In the genomic region with DNA sequence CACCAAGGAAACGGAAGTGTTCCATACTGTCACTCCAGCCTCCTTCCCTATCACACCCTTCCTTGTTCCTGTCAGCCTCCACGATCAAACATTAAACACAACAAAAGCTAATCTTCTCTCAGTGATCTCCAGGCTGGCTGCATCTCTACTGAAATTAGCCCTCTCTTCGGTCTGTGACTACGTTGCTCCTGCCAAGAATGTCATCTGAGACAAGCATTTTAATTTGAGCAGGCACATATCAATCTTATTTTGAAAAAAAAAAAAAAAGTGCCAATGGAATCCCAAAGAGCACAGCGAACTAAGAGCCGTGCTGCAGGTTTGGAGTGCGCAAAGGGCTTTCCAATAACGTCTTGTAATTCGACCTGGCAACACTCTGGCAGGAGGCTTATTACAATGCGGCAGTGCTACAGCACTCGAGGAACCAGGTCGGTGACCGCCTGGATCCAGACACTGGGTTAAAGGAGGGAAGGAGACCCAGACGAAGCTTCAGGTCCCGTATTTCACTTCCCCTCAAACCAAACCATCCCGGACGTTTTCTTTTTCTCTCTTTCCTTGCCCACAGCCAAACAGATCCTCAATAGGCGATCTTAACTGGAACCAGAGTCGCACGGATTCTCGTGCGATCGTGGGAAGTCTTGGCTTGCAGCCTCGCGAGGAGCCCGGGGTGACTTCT, we compare ENCODE assay signal across 8 mouse cellular contexts. TPM values are rescaled to one million over a fixed set of nuclear protein-coding genes. Genes with fewer than 3 reads are reported as not detected.
DNase-seq lines count a peak whose midpoint lies in the region; ATAC-seq and TF ChIP-seq lines count a peak whose summit lies in the region.

No protein-coding gene starts in this region.

- dilution Hi-C loops in CH12.LX (cut with MboI; ENCODE audit: extremely low pct_ligation_motif_present, extremely low pct_unique_long_range_greater_than_20kb, low sequenced_read_pairs): no loop called here

- no peak for TF ChIP-seq EP300 in CH12.LX (IDR thresholded peaks at IDR 0.05; ENCODE audit: low read length)
- TF ChIP-seq EP300 in lung, postnatal 0 days (IDR thresholded peaks at IDR 0.05): 0 out of 2 replicates have a peak, but pooled peaks have one; percentile 22
- TF ChIP-seq EP300 in stomach, postnatal 0 days (optimal IDR thresholded peaks at IDR 0.05): no peak

- TF ChIP-seq POLR2A in CH12.LX (IDR thresholded peaks at IDR 0.05; ENCODE audit: low read depth, low read length): no peak

- no peak for TF ChIP-seq RAD21 in CH12.LX (IDR thresholded peaks at IDR 0.05; ENCODE audit: low read depth, low read length)

- H3K36me3 ChIP-seq in CH12.LX (replicated peaks in 1 of 2; ENCODE audit: control insufficient read depth in 1 of 2, insufficient read depth in 1 of 2, low read length in 1 of 2): peaks cover 0 to 20% of the 10 kb centered on the region in 2 experiments
- peaks cover 27% of the 10 kb centered on the region for H3K36me3 ChIP-seq in forebrain, embryonic 10.5 days (replicated peaks)
- H3K36me3 ChIP-seq in lung, postnatal 0 days (ENCODE audit: insufficient read depth, low read length): no peaks in the 10 kb centered on the region
- H3K36me3 ChIP-seq in stomach, postnatal 0 days (ENCODE audit: control insufficient read depth, insufficient read depth, low read length): no peaks in the 10 kb centered on the region

- H3K9me3 ChIP-seq in CH12.LX (replicated peaks; ENCODE audit: low read length): peaks cover 19% of the 10 kb centered on the region
- peaks cover 26% of the 10 kb centered on the region for H3K9me3 ChIP-seq in forebrain, embryonic 10.5 days
- H3K9me3 ChIP-seq in lung, postnatal 0 days (ENCODE audit: low read length): no peaks in the 10 kb centered on the region; the same call in 1 of the 2 replicates
- no peaks in the 10 kb centered on the region for H3K9me3 ChIP-seq in stomach, postnatal 0 days (ENCODE audit: control insufficient read depth, low read length)

- peak overlapping the region; percentile 79 for H3K4me2 ChIP-seq in CH12.LX (ENCODE audit: insufficient read depth, low read depth, poor library complexity, severe bottlenecking)
- peak overlapping the region; percentile 91 for H3K4me2 ChIP-seq in lung, postnatal 0 days (replicated peaks; ENCODE audit: low read depth, low read length)
- peak overlapping the region; percentile 84 for H3K4me2 ChIP-seq in stomach, postnatal 0 days (replicated peaks; ENCODE audit: low read depth)

- in situ Hi-C loops in CH12.LX (cut with MboI; ENCODE audit: low pct_ligation_motif_present, low pct_unique_long_range_greater_than_20kb, low sequenced_read_pairs): no loop called here

- ATAC-seq in lung, postnatal 0 days: no peak
- ATAC-seq in stomach, postnatal 0 days (ENCODE audit: low FRiP score, low TSS enrichment): no peak

- H3K27me3 ChIP-seq in CH12.LX (replicated peaks): peaks cover 2% of the 10 kb centered on the region
- H3K27me3 ChIP-seq in forebrain, embryonic 10.5 days (ENCODE audit: poor library complexity, severe bottlenecking): 0 out of 2 replicates have a peak, but pooled peaks cover 5% of the 10 kb centered on the region
- no peaks in the 10 kb centered on the region for H3K27me3 ChIP-seq in lung, postnatal 0 days (replicated peaks; ENCODE audit: insufficient read depth, low read length)
- H3K27me3 ChIP-seq in stomach, postnatal 0 days (ENCODE audit: control insufficient read depth, insufficient read depth, low read length): no peaks in the 10 kb centered on the region

- H3K4me1 ChIP-seq in CH12.LX (ENCODE audit: control insufficient read depth in 1 of 2, insufficient read depth in 2 of 2): peaks cover 0 to 36% of the 10 kb centered on the region in 2 experiments; a peak in 2 of 4 replicates
- H3K4me1 ChIP-seq in forebrain, embryonic 10.5 days: peaks cover 20% of the 10 kb centered on the region
- H3K4me1 ChIP-seq in lung, postnatal 0 days (ENCODE audit: insufficient read depth, low read depth, low read length): peaks cover 9% of the 10 kb centered on the region; the same call in 1 of the 2 replicates
- no peaks in the 10 kb centered on the region for H3K4me1 ChIP-seq in stomach, postnatal 0 days (replicated peaks; ENCODE audit: control insufficient read depth, insufficient read depth)

- H3K27ac ChIP-seq in CH12.LX (ENCODE audit: insufficient read depth, low read depth): no peak overlapping the region
- peak overlapping the region; percentile 100 for H3K27ac ChIP-seq in forebrain, embryonic 10.5 days
- peak overlapping the region; percentile 94 for H3K27ac ChIP-seq in lung, postnatal 0 days (ENCODE audit: low read length)
- H3K27ac ChIP-seq in stomach, postnatal 0 days (replicated peaks): peak overlapping the region; percentile 98

- H3K9ac ChIP-seq in CH12.LX (ENCODE audit: insufficient read depth, low read depth): peak overlapping the region; percentile 6
- H3K9ac ChIP-seq in lung, postnatal 0 days (replicated peaks; ENCODE audit: low read depth): peak overlapping the region; percentile 88
- H3K9ac ChIP-seq in stomach, postnatal 0 days (ENCODE audit: low read length): peak overlapping the region; percentile 95

- DNase-seq in cerebellum, adult 9-10 months: peak; percentile 59
- no peak for DNase-seq in cerebellum, postnatal 4 days (ENCODE audit: low spot score in 2 of 2)
- DNase-seq in CH12.LX (ENCODE audit: extremely low read depth): no peak
- peak; percentile 58 for DNase-seq in forebrain, embryonic 10.5 days (ENCODE audit: extremely low spot score, low spot score)
- DNase-seq in kidney, adult 8-10 months: peak; percentile 43 to 52
- DNase-seq in lung, postnatal 0 days (ENCODE audit: low spot score): peak; percentile 55
- peak; percentile 18 for DNase-seq in stomach, postnatal 0 days (ENCODE audit: low spot score)
- no peak for DNase-seq in c-Kit-positive CD71-positive TER-119-positive erythroid progenitor cells, embryonic 14.5 days (ENCODE audit: low spot score)

- TF ChIP-seq CTCF in CH12.LX (conservative IDR thresholded peaks at IDR 0.05 in 1 of 2, IDR thresholded peaks at IDR 0.05 in 1 of 2; ENCODE audit: low read depth in 2 of 2, low read length in 2 of 2): no peak
- TF ChIP-seq CTCF in lung, postnatal 0 days (IDR thresholded peaks at IDR 0.05): no peak
- TF ChIP-seq CTCF in stomach, postnatal 0 days (IDR thresholded peaks at IDR 0.05; ENCODE audit: low read depth): no peak

- peak overlapping the region; percentile 57 to 80 (median 73) for H3K4me3 ChIP-seq in CH12.LX (replicated peaks in 1 of 3; ENCODE audit: low read depth in 2 of 3, low read length in 2 of 3, poor library complexity in 1 of 3)
- H3K4me3 ChIP-seq in forebrain, embryonic 10.5 days: peak overlapping the region; percentile 91
- H3K4me3 ChIP-seq in lung, postnatal 0 days (ENCODE audit: low read depth, low read length): peak overlapping the region; percentile 97
- H3K4me3 ChIP-seq in stomach, postnatal 0 days (ENCODE audit: low read depth, low read length): peak overlapping the region; percentile 93

- H3K79me2 ChIP-seq in CH12.LX (replicated peaks; ENCODE audit: control insufficient read depth, extremely low read depth, insufficient read depth, poor library complexity, severe bottlenecking): peaks cover 34% of the 10 kb centered on the region

- 9% methylated on average over 26 of the region's 26 CpGs for WGBS in forebrain, embryonic 10.5 days
- under 1% methylated on average over 25 of the region's 26 CpGs for WGBS in lung, postnatal 0 days
- 3% methylated on average over 26 of the region's 26 CpGs for WGBS in stomach, postnatal 0 days

TF ChIP-seq in CH12.LX, 34 proteins besides CTCF, POLR2A, EP300 and RAD21:
- no peak for TF ChIP-seq MAZ (IDR thresholded peaks at IDR 0.05; ENCODE audit: low read depth, low read length)
- TF ChIP-seq TCF12 (IDR thresholded peaks at IDR 0.05; ENCODE audit: low read depth, low read length): no peak
- peak; percentile 7; the same call in 1 of the 2 replicates for TF ChIP-seq ZNF384 (IDR thresholded peaks at IDR 0.05; ENCODE audit: low read depth, low read length)
- no peak for TF ChIP-seq CHD1 (IDR thresholded peaks at IDR 0.05; ENCODE audit: low read depth, low read length)
TF ChIP-seq in CH12.LX: peak in this region for 1.

RNA-seq across cellular contexts. Expression of a gene that starts 1.0 kb away (rescaled TPM):
- 12.2 and 15.2 TPM in 2 replicates for total RNA-seq in CH12.LX (2012; rRNA removed)
- 37.4 and 37.8 TPM in 2 replicates for total RNA-seq in CH12.LX (2014; rRNA removed)
- 23.7 and 25.4 TPM in 2 replicates for polyA plus RNA-seq in CH12.LX (2012; ENCODE audit: insufficient read length, low read depth)
- 81.7 and 83.3 TPM in 2 replicates for polyA plus RNA-seq in forebrain, embryonic 10.5 days (2016; fragmentation: Nextera tagmentation; extraction: Ambion mirVana)
- 40.6 and 46.5 TPM in 2 replicates for polyA plus RNA-seq in lung, postnatal 0 days (2015; fragmentation: Nextera tagmentation; extraction: Ambion mirVana)
- 27.9 and 29.2 TPM in 2 replicates for polyA plus RNA-seq in stomach, postnatal 0 days (2015; fragmentation: Nextera tagmentation; extraction: Ambion mirVana)

Comparison
In these comparisons a context has a peak if more than half of its experiments do, and no peak if none do; other contexts are left out.
1. DNase-seq: peak in cerebellum, adult 9-10 months (single experiment), forebrain, embryonic 10.5 days (single experiment), kidney, adult 8-10 months (2 of 2), lung, postnatal 0 days (single experiment) and stomach, postnatal 0 days (single experiment); none in cerebellum, postnatal 4 days (0 of 2), CH12.LX (single experiment) and c-Kit-positive CD71-positive TER-119-positive erythroid progenitor cells, embryonic 14.5 days (single experiment).
2. H3K9ac ChIP-seq: peak in every context shown above with its lines; median percentile 95 in stomach, postnatal 0 days; 88 in lung, postnatal 0 days; 6 in CH12.LX.
3. Peak in every context shown above with its lines, with median percentiles within 50 percentile points of each other: H3K4me2 ChIP-seq and H3K4me3 ChIP-seq.